Mouse (Mus musculus) stomach, postnatal 0 days (tissue): ENCODE data around the gene Kpna2. TPM values are rescaled to one million over a fixed set of nuclear protein-coding genes. Genes with fewer than 3 reads are reported as not detected.

Experiments used
- ATAC-seq: fragments of 200-750 bp; cut with Nextera tagmentation; 2 replicates; pipeline ENCODE4 v1.8.0; 2017; ENCODE audit not compliant: low FRiP score, low TSS enrichment
- DNase-seq: peaks from one replicate; pipeline ENCODE4 v3.0.0-alpha.2; 2016; ENCODE audit warnings: low spot score
- H3K27ac ChIP-seq: fragments of 300-500 bp; sonication (generic); replicated peaks from 2 replicates; pipeline ENCODE4 v1.5.1; 2014; ENCODE audit warnings: mild to moderate bottlenecking, control low read depth
- H3K27me3 ChIP-seq: fragments of 300-500 bp; sonication (generic); 2 replicates; pipeline ENCODE4 v1.6.1; 2014; ENCODE audit warnings: low read length; ENCODE audit not compliant: control insufficient read depth, insufficient read depth
- H3K36me3 ChIP-seq: fragments of 300-500 bp; sonication (generic); 2 replicates; pipeline ENCODE4 v1.6.1; 2014; ENCODE audit warnings: low read length, mixed read lengths; ENCODE audit not compliant: control insufficient read depth, insufficient read depth
- H3K4me1 ChIP-seq: fragments of 300-500 bp; sonication (generic); replicated peaks from 2 replicates; pipeline ENCODE4 v1.6.1; 2014; ENCODE audit warnings: antibody characterized with exemption; ENCODE audit not compliant: control insufficient read depth, insufficient read depth
- H3K4me2 ChIP-seq: fragments of 300-500 bp; sonication (generic); replicated peaks from 2 replicates; pipeline ENCODE4 v1.6.1; 2014; ENCODE audit warnings: low read depth, mild to moderate bottlenecking, control low read depth, moderate library complexity
- H3K4me3 ChIP-seq: fragments of 300-500 bp; sonication (generic); 2 replicates; pipeline ENCODE4 v1.5.1; 2014; ENCODE audit warnings: low read depth, low read length, control low read depth
- H3K9ac ChIP-seq: fragments of 300-500 bp; sonication (generic); 2 replicates; pipeline ENCODE4 v1.6.1; 2014; ENCODE audit warnings: mild to moderate bottlenecking, low read length, control low read depth, mixed read lengths
- H3K9me3 ChIP-seq: fragments of 300-500 bp; sonication (generic); 2 replicates; pipeline ENCODE4 v1.6.1; 2016; ENCODE audit warnings: low read length; ENCODE audit not compliant: control insufficient read depth
- CTCF ChIP-seq: IDR thresholded peaks from 2 replicates; pipeline ENCODE4 v1.5.1; 2016; ENCODE audit warnings: antibody characterized with exemption, low read depth, mild to moderate bottlenecking, moderate library complexity
- EP300 ChIP-seq: optimal IDR thresholded peaks from 2 replicates; pipeline ENCODE3; 2016; ENCODE audit warnings: antibody characterized with exemption
- WGBS: fragments of 180-500 bp; shearing (Covaris S2); extraction: QIAGEN DNeasy Blood & Tissue Kit; methylation state at CpG from one replicate; pipeline ENCODE4 v1.1.7; 2014; 5-methylcytosine and 5-hydroxymethylcytosine counted together
- polyA plus RNA-seq: library from polyadenylated mRNA; unstranded; fragments of >200 nt; fragmentation: Nextera tagmentation; extraction: Ambion mirVana; gene quantifications from 2 replicates; pipeline ENCODE4 v1.2.1, GENCODE M21; 2015

Gene Kpna2
- polyA plus RNA-seq, 1 experiment from 2014 or later: 158 TPM

DNA sequence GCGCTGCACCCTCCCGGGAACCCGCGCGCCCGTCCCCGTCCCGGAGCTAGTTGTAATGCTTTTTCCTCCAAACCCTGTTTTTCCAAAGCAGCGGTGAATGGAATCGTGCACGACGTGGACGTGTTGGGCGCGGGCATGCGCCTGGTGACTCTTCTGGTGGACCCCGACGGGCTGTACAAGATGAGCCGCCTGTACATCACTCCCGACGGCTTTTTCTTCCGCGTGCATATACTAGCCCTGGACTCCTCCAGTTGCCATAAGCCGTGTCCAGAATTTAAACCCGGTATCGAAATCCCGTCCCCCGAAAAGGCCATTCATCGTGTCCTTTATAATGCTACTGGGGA lies 28.9 kb upstream of the Kpna2 start:
- ATAC-seq (peak; percentile 46), DNase-seq (no peak)
- WGBS: 4% methylated on average over 29 of the region's 29 CpGs

DNA sequence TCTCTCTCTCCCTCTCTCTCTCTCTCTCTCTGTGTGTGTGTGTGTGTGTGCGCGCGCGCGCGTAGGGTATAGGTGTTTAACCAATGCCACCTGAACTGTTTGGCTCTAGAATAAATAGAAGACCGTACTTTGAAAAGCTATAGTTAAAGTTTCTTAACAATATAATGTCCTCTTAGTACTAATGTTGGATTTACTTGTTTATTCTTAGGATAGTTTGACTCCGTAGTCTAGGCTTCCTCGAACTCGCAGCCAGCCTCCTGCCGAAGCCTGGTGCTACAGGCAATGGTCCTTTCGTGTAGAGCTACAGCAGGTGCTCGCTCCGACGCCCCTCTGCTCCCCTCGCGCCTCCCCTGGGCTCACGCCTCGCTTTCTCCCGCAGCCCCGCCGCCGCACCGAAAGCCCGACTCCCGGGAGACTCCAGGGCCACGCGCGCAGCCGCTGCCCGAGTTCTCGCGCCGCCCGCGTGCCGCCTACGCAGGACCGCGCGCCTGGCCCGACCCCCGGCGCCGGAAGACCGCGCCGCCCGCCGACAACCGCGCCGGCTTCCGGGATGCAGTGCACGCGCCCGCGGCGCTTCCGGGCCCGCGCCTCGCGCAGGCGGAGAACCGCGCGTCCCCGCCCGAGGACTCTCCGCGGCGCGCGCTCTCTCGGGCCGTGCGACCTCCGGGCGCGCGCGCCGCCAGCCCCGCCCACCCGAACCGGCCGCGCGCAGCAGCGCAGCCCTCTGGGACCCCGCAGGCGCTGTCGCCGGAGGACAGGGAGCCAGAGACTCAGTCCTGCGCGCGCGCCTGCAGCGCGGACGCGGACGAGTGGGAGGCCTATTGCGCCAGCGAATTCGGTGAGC lies 28.3 kb upstream of the Kpna2 start:
- H3K36me3 ChIP-seq: no peaks in the 10 kb centered on the region
- ATAC-seq: peak; percentile 89
- no peaks in the 10 kb centered on the region for H3K9me3 ChIP-seq
- no peak for TF ChIP-seq CTCF
- no peak for TF ChIP-seq EP300
- H3K9ac ChIP-seq: peak overlapping the region; percentile 77
- 1% methylated on average over 107 of the region's 107 CpGs for WGBS
- peak overlapping the region; percentile 91 for H3K27ac ChIP-seq
- peaks cover 6% of the 10 kb centered on the region for H3K4me1 ChIP-seq
- DNase-seq: peak; percentile 92
- H3K4me2 ChIP-seq: peak overlapping the region; percentile 92
- H3K4me3 ChIP-seq: peak overlapping the region; percentile 70
- no peaks in the 10 kb centered on the region for H3K27me3 ChIP-seq

More for the DNA sequence above, 28.9 kb upstream of the Kpna2 start:
- peaks cover 6% of the 10 kb centered on the region for H3K4me1 ChIP-seq
- peak overlapping the region; percentile 70 for H3K4me3 ChIP-seq
- H3K27ac ChIP-seq: peak overlapping the region; percentile 91
- no peaks in the 10 kb centered on the region for H3K9me3 ChIP-seq
- no peaks in the 10 kb centered on the region for H3K27me3 ChIP-seq
- no peak for TF ChIP-seq EP300
- no peak for TF ChIP-seq CTCF
- H3K9ac ChIP-seq: peak overlapping the region; percentile 77
- H3K36me3 ChIP-seq: no peaks in the 10 kb centered on the region
- peak overlapping the region; percentile 92 for H3K4me2 ChIP-seq

DNA sequence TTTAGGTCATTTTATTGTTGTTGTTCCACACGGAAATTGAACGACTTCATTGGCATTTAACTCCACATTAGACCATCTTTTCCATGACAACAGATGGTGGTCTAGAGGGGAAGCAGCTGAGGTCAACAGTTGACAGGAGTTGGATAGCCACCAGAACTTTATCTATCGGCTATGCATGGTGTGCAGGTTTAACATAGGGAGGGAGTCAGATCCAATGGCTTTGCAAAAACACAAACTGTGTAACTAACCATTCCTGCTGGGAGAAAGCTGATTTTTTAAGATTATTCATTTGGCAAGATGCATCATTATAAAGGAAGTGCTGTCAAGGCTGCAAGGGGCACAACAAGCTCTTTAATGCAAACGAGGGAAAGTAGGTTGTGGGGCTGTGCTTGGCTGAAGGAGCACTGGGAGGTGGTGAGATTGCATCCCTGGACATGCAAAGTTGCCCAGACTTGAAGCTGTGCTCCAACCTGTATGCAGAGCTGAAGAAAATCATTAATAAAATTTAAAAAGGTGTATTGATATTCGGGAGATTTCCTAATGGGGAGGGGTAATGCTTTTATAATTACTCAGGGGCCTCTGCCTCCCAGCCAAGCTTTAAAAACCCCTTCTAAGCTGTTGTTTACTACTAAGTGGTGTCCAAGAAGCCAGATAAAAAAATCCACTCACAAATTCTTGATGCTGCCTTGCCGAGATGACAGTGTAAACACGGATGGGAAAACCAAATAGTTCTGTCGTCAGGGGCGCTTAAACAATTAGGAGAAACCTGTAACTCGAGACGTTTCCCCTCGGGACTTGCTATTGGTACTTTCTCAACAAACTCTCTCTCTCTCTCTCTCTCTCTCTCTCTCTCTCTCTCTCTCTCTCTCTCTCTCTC lies 27.5 kb upstream of the Kpna2 start:
- peak overlapping the region; percentile 70; the same call in 1 of the 2 replicates for H3K4me3 ChIP-seq
- TF ChIP-seq EP300 (no peak), CTCF (no peak)
- no peak for DNase-seq
- no peak overlapping the region; the same call in none of the 2 replicates for H3K27ac ChIP-seq
- H3K4me1 ChIP-seq: peaks cover 6% of the 10 kb centered on the region
- ATAC-seq: no peak
- H3K27me3 ChIP-seq: no peaks in the 10 kb centered on the region
- 9% methylated on average over 12 of the region's 12 CpGs for WGBS
- peak overlapping the region; percentile 92 for H3K4me2 ChIP-seq
- no peaks in the 10 kb centered on the region for H3K36me3 ChIP-seq
- H3K9me3 ChIP-seq: no peaks in the 10 kb centered on the region
- 0 out of 2 replicates have a peak overlapping the region, but pooled peaks have one; percentile 27 for H3K9ac ChIP-seq

DNA sequence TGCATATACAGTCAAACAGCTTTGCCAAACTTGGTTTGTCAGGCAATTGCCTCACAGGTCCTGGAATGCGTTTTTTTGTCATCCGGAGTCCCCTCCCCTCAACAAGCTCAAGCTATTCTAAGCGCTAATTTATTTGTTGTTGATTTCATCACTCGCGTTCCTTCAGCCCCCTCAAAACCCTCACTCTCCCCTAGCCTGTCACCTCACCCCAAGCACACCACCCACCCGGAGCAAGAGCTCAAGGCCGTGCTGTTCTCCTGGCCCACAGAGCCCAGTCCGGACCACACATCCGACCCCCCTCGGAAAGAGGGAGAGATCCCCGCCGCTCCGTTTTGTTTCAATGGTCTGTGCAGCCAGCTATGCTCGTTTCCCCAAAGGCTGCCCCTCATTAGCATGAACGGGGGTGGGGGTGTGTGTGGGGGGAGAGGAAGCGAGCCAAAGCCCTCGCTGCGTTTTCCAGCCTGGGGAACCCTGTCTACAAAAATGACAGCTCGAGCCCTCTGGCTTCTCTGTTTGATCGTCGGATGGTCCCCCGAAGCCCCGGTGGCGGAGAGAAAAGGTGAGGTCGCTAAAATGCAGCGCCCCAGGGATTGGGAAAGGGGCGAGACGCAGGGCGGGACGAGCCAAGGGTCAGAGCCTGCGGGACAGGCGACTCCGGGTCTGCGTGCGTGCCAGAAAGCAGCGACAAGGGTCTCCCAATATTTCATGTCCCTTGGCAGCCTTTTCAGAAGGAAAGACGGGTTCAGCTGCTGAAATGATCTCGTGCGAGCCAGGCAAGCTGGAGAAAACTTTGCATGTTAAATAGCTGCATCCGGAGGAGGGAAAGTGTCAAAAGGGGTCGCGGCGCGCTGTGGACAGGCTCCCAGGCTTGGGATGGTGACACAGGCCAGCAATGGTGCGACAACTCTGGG lies 26.3 kb upstream of the Kpna2 start, which contains the start of gene 1810010H24Rik:
1810010H24Rik (plus strand) TSS at position 271 of the 911 bp plus-strand sequence.
- H3K27ac ChIP-seq: peak within 1 kb of the TSS; percentile 73
- WGBS: under 1% methylated on average over 45 of the region's 45 CpGs

DNA sequence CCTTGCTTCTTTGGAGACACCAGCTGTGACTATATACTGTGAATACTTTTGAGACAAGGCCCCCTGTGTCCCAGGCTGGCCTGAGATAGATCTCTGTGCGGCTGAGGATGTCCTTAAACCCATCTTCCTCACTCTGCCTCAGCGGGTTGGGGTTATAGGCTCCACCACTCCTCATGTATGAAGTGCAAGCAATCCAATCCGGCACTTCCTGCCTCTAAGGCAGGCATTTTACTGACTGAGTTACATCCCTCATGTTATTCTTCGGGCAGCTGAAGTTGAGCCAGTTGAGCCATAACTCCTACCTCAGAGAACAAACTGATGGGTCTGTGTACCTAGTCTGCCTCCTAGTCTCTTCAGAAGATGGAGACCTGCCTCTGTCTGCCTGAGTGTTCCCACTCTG lies 25.1 kb upstream of the Kpna2 start:
- TF ChIP-seq CTCF (no peak), EP300 (no peak)
- no peak overlapping the region for H3K4me3 ChIP-seq
- no peak overlapping the region for H3K4me2 ChIP-seq
- ATAC-seq (no peak), DNase-seq (no peak)
- no peaks in the 10 kb centered on the region for H3K36me3 ChIP-seq
- WGBS: 54% methylated on average over 4 of the region's 4 CpGs
- H3K9ac ChIP-seq: no peak overlapping the region
- H3K27me3 ChIP-seq: no peaks in the 10 kb centered on the region
- peaks cover 6% of the 10 kb centered on the region for H3K4me1 ChIP-seq
- H3K9me3 ChIP-seq: no peaks in the 10 kb centered on the region
- 0 out of 2 replicates have a peak overlapping the region, but pooled peaks have one; percentile 24 for H3K27ac ChIP-seq

More for the DNA sequence above, 26.3 kb upstream of the Kpna2 start, which contains the start of gene 1810010H24Rik:
- Histone ChIP-seq H3K27me3 (no peaks in the 10 kb centered on the region), H3K4me3 (peak within 1 kb of the TSS; percentile 70), H3K9me3 (no peaks in the 10 kb centered on the region), H3K4me1 (peaks cover 6% of the 10 kb centered on the region), H3K4me2 (peak within 1 kb of the TSS; percentile 92), H3K36me3 (no peaks in the 10 kb centered on the region), H3K9ac (peak within 1 kb of the TSS; percentile 71)
- TF ChIP-seq EP300 (no peak), CTCF (no peak)
- ATAC-seq (no peak), DNase-seq (no peak)
